Mouse (Mus musculus) lung, embryonic 16.5 days (tissue): ENCODE results near the gene Treml4. TPM values are rescaled to one million over a fixed set of nuclear protein-coding genes. Genes with fewer than 3 reads are reported as not detected.

Experiments used
- ATAC-seq: fragments of 200-750 bp; cut with Nextera tagmentation; 2 replicates; pipeline ENCODE4 v1.8.0; 2017; ENCODE audit warnings: low read depth, mild to moderate bottlenecking, moderate library complexity
- H3K27ac ChIP-seq: fragments of 300-500 bp; sonication (generic); 2 replicates; pipeline ENCODE4 v1.5.1; 2014; ENCODE audit warnings: mild to moderate bottlenecking, control low read depth, low read length
- H3K27me3 ChIP-seq: fragments of 300-500 bp; sonication (generic); 2 replicates; pipeline ENCODE4 v1.6.1; 2014; ENCODE audit warnings: low read depth, low read length, mixed read lengths; ENCODE audit not compliant: control insufficient read depth, insufficient read depth
- H3K36me3 ChIP-seq: fragments of 300-500 bp; sonication (generic); 2 replicates; pipeline ENCODE4 v1.6.1; 2014; ENCODE audit warnings: low read length; ENCODE audit not compliant: control insufficient read depth, insufficient read depth
- H3K4me1 ChIP-seq: fragments of 300-500 bp; sonication (generic); replicated peaks from 2 replicates; pipeline ENCODE4 v1.6.1; 2014; ENCODE audit warnings: low read length, mixed read lengths; ENCODE audit not compliant: control insufficient read depth, insufficient read depth
- H3K4me2 ChIP-seq: fragments of 300-500 bp; sonication (generic); 2 replicates; pipeline ENCODE4 v1.6.1; 2014; ENCODE audit warnings: low read depth, low read length, control low read depth
- H3K4me3 ChIP-seq: fragments of 300-500 bp; sonication (generic); 2 replicates; pipeline ENCODE4 v1.5.1; 2014; ENCODE audit warnings: mild to moderate bottlenecking, low read length, control low read depth
- H3K9ac ChIP-seq: fragments of 300-500 bp; sonication (generic); 2 replicates; pipeline ENCODE4 v1.6.1; 2014; ENCODE audit warnings: low read length, control low read depth
- H3K9me3 ChIP-seq: fragments of 300-500 bp; sonication (generic); 2 replicates; pipeline ENCODE4 v1.6.1; 2016; ENCODE audit warnings: low read length; ENCODE audit not compliant: control insufficient read depth
- WGBS: fragments of 180-500 bp; shearing (Covaris S2); extraction: QIAGEN DNeasy Blood & Tissue Kit; methylation state at CpG from one replicate; pipeline ENCODE4 v1.1.7; 2014; 5-methylcytosine and 5-hydroxymethylcytosine counted together
- polyA plus RNA-seq: library from polyadenylated mRNA; unstranded; fragments of >200 nt; fragmentation: Nextera tagmentation; extraction: Ambion mirVana; gene quantifications from 2 replicates; pipeline ENCODE4 v1.2.1, GENCODE M21; 2015

The Treml4 gene
- polyA plus RNA-seq, 1 experiment from 2014 or later, result 0.31 TPM

DNA sequence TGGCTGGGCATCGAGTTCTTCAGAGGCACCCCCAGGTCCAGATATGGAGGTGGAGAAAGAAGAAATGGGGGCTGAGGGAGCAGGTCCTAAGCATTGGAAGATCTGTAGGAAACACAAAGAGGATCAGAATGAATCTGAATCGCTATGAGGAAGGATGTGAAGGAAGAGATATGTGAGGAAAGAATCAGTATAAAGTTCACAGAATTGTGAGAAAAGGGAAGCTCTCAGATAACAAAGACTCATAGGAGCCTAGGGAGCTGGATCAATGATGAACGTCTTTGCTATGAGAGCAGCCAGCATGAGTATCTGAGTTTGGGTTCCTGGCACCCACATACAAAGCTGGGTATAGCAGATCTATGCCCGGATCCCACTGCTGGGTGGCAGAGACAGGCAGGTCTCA lies 5.7 kb downstream of the Treml4 start:
- no peak overlapping the region for H3K27ac ChIP-seq
- H3K4me3 ChIP-seq, result no peak overlapping the region
- H3K9me3 ChIP-seq, result no peaks in the 10 kb centered on the region
- H3K4me2 ChIP-seq, result no peak overlapping the region
- no peak for ATAC-seq
- no peaks in the 10 kb centered on the region for H3K4me1 ChIP-seq
- WGBS, result 66% methylated on average over 4 of the region's 4 CpGs
- no peaks in the 10 kb centered on the region for H3K36me3 ChIP-seq
- no peak overlapping the region for H3K9ac ChIP-seq
- no peaks in the 10 kb centered on the region for H3K27me3 ChIP-seq

DNA sequence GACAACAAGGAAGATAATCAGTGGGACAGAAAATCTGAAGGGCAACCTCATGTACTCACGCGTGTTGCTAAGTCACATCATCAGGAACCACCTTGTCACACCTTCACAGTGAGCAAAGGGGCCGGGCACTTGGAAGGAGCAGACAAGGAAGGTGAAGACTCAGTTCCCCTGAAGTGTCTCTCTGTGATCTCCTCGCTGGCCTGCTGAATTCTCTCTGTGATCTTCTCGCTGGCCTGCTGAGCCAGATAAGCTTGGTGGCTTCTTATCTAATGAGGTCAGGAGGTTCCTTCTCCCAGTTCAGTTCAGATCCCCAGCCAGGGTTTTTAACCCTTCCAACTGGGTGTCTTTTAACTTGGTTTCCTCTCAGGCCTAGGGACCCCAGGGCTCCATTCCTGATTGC lies 8.1 kb downstream of the Treml4 start:
- Histone ChIP-seq H3K4me2 (no peak overlapping the region), H3K27ac (no peak overlapping the region), H3K4me1 (no peaks in the 10 kb centered on the region), H3K4me3 (no peak overlapping the region), H3K27me3 (no peaks in the 10 kb centered on the region), H3K36me3 (no peaks in the 10 kb centered on the region), H3K9me3 (no peaks in the 10 kb centered on the region), H3K9ac (no peak overlapping the region)
- ATAC-seq, result no peak
- 57% methylated on average over 5 of the region's 5 CpGs for WGBS

DNA sequence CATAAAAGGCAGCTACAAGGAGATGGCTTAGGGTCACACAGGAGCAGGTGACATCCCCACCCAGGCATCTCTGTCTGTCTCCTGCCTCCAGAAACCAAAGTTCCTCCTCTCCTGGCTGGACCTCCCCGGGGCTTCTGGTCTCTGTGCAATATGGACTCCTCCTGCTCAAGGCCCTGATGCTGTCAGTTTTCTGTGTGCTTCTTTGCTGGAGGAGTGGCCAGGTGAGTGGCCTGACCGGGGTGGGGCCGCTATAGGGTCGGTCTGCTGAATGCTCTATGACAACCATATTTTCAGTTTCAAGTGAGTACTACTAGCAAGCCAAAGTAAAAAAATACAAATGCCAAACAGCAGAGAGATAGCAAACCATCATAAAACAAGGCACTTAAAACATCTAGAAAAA lies 8.5 kb downstream of the Treml4 start:
- Histone ChIP-seq H3K27me3 (no peaks in the 10 kb centered on the region), H3K4me3 (no peak overlapping the region), H3K4me2 (no peak overlapping the region), H3K9ac (no peak overlapping the region), H3K36me3 (no peaks in the 10 kb centered on the region), H3K27ac (no peak overlapping the region), H3K4me1 (no peaks in the 10 kb centered on the region), H3K9me3 (no peaks in the 10 kb centered on the region)
- ATAC-seq, result no peak
- WGBS, result 75% methylated on average over 4 of the region's 4 CpGs

DNA sequence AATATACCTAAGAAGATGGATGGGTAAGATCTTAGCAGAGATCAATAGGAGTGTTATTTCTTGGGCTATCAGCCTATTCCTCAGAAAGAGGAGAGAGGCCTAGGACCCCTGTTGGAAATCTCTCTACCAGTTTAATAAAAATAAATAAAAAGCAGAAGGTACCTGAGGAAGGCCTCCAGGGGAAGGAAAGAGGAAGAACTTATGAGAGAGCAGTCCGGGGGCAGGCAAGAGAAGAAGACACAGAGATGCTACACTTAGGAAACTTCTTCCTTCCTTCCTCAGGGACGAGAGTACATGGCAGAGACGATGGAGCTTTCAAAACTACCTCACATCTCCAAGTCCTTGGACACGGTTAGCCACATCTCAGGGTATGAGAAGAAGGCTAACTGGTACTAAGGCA lies 10.0 kb downstream of the Treml4 start:
- Histone ChIP-seq H3K4me2 (no peak overlapping the region), H3K27me3 (no peaks in the 10 kb centered on the region), H3K27ac (no peak overlapping the region), H3K4me3 (no peak overlapping the region), H3K9ac (no peak overlapping the region), H3K36me3 (no peaks in the 10 kb centered on the region), H3K9me3 (no peaks in the 10 kb centered on the region), H3K4me1 (no peaks in the 10 kb centered on the region)
- no peak for ATAC-seq
- 79% methylated on average over 4 of the region's 4 CpGs for WGBS

DNA sequence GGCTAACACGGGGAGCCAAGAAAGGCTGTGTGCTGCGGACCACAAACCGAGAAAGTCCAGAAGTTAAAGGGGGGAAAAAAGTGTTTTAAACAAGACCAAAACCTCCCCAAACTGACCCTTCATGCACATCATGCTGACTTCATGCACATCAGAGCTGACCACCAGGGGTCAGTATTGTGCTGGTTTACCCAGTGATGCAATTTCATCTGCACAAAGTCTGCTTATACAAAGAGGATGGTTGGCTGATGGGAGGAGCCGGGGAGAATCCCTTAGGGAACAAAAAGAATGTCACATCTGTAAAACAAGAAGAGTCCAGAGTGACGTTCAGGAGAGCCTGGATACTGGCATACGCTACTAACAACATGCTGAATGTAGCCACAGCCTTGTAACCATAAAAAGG lies 10.8 kb downstream of the Treml4 start:
- Histone ChIP-seq H3K27ac (no peak overlapping the region), H3K4me1 (no peaks in the 10 kb centered on the region), H3K9ac (no peak overlapping the region), H3K4me3 (no peak overlapping the region), H3K36me3 (no peaks in the 10 kb centered on the region), H3K27me3 (no peaks in the 10 kb centered on the region), H3K4me2 (no peak overlapping the region), H3K9me3 (no peaks in the 10 kb centered on the region)
- ATAC-seq, result no peak
- 29% methylated on average over 6 of the region's 6 CpGs for WGBS

DNA sequence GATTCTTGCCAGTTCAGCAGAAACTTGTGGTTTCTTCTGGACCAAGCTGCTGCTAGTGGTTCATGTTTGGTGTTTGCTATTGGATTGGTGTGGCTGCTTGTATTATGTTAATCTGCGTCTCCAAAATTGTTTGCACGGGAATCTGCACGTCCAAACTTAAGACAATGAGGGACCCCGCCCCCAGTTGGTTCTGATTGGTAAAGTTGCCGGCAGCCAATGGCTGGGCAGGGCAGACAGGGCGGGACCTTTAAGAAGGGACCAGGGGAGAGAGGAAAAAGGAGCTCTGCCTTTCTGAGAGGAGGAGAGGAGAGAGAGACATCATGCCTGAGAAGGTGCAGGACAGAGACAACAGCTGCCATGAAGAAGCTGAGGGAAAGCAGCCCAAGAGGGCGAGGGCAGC lies 11.6 kb downstream of the Treml4 start:
- H3K27ac ChIP-seq, result no peak overlapping the region
- H3K4me3 ChIP-seq, result no peak overlapping the region
- no peak for ATAC-seq
- no peaks in the 10 kb centered on the region for H3K4me1 ChIP-seq
- H3K9ac ChIP-seq, result no peak overlapping the region
- no peaks in the 10 kb centered on the region for H3K27me3 ChIP-seq
- 54% methylated on average over 7 of the region's 7 CpGs for WGBS
- H3K4me2 ChIP-seq, result no peak overlapping the region
- no peaks in the 10 kb centered on the region for H3K9me3 ChIP-seq
- H3K36me3 ChIP-seq, result no peaks in the 10 kb centered on the region

DNA sequence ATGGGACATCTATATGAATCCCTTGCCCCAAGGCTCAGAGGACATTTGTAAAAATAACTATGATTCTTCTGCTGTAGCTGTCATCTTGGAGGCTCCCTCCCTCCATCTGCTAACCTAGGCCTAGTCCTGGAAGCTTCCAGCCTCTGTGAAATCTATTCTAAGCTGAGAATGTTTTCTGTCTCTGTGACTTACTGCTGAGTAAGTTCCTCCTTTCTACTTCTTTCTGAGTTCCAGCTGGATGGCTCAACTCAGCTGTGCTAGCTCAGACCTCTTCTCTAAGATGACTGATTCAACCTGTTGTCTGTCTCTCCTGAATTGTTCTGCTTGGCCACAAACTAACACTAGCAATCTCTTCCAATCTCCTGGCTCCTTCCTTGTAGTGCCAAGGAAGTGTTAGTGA lies 14.3 kb downstream of the Treml4 start:
- Histone ChIP-seq H3K27me3 (no peaks in the 10 kb centered on the region), H3K4me2 (no peak overlapping the region), H3K27ac (no peak overlapping the region), H3K4me1 (no peaks in the 10 kb centered on the region), H3K4me3 (no peak overlapping the region), H3K36me3 (no peaks in the 10 kb centered on the region), H3K9me3 (no peaks in the 10 kb centered on the region), H3K9ac (no peak overlapping the region)
- ATAC-seq, result no peak

DNA sequence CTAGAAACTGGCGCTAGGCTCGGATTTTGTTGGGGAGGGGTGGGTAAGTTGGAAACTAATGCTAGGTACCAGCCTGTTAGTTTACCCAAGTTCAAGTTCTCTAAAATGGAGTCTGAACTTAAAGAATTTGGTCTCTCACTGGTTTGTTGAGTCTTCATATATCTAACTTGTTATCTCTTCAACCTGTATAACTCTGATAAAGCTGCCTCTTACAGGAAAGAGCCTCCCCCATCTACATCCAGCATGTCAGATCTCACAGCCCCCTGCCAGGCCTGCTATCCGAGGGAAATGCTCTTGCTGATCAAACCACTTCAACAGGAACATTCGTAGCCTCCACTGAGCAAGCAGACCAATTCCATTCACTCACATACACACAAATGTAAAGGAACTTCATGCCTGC lies 14.9 kb downstream of the Treml4 start:
- H3K4me2 ChIP-seq, result no peak overlapping the region
- H3K4me1 ChIP-seq, result no peaks in the 10 kb centered on the region
- no peak overlapping the region for H3K27ac ChIP-seq
- 70% methylated on average over 4 of the region's 4 CpGs for WGBS
- no peaks in the 10 kb centered on the region for H3K27me3 ChIP-seq
- H3K36me3 ChIP-seq, result no peaks in the 10 kb centered on the region
- H3K9ac ChIP-seq, result no peak overlapping the region
- no peak overlapping the region for H3K4me3 ChIP-seq
- ATAC-seq, result no peak
- no peaks in the 10 kb centered on the region for H3K9me3 ChIP-seq

DNA sequence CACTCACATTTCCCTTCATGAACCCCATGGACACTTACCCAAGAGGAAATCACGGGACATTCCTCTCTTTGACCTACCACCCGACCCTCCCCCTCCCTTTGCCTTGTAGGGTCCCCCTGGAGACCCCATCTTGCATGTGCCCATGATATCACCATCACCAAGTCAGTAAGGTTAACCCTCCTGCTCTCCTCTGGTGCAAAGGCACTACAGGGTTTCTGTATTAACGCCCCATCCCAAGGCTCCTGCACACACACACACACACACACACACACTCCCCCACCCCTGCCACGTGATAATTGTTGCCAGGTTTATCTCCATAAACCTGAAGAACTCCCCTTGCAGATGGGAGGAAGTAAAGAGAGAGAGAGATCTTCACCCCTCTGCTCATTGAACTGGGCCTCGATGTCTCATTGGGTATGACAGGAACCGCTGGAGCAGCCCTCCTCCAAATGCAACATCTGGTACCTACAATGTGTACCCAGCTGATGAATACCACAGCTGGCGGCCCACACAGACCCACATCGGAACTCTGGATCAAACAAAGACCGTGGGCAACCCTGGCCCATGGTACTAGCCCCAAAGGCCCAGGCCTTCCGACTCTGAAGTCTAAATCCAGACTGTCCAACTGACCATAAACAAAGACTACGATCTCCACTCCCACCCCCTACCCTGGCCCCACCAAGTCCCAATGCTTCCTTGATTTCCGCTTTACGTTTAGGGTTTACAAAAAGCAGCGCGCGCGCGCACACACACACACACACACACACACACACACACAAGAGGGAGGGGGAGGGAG lies 17.0 kb downstream of the Treml4 start:
- no peaks in the 10 kb centered on the region for H3K9me3 ChIP-seq
- peak; percentile 49; the same call in 1 of the 2 replicates for ATAC-seq
- WGBS, result 26% methylated on average over 18 of the region's 18 CpGs
- H3K4me1 ChIP-seq, result no peaks in the 10 kb centered on the region
- peak overlapping the region; percentile 33 for H3K4me3 ChIP-seq
- H3K36me3 ChIP-seq, result no peaks in the 10 kb centered on the region
- peak overlapping the region; percentile 54; the same call in 1 of the 2 replicates for H3K9ac ChIP-seq
- H3K4me2 ChIP-seq, result peak overlapping the region; percentile 54
- no peak overlapping the region for H3K27ac ChIP-seq
- no peaks in the 10 kb centered on the region for H3K27me3 ChIP-seq

DNA sequence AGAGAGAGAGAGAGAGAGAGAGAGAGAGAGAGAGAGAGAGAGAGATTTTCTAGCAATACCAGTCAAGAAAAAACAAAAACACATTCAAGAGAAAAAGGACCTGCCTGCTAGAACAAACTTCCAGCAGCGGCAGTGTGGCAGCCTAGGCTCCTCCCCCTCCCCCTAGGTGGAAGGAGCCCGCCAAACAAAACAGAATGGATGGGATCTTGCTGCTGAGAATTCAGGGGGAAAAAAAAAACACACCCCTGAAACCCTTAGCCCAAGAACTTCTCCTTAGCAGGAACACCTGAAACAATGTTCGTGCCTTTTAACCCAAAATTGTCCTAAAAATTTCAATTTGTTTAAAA lies 17.6 kb downstream of the Treml4 start:
- H3K27me3 ChIP-seq, result no peaks in the 10 kb centered on the region
- no peak overlapping the region for H3K27ac ChIP-seq
- ATAC-seq, result 0 out of 2 replicates have a peak, but pooled peaks have one; percentile 36
- peak overlapping the region; percentile 33 for H3K4me3 ChIP-seq
- no peaks in the 10 kb centered on the region for H3K4me1 ChIP-seq
- H3K9me3 ChIP-seq, result no peaks in the 10 kb centered on the region
- no peaks in the 10 kb centered on the region for H3K36me3 ChIP-seq
- 4% methylated on average over 3 of the region's 3 CpGs for WGBS
- peak overlapping the region; percentile 54; the same call in 1 of the 2 replicates for H3K9ac ChIP-seq
- H3K4me2 ChIP-seq, result peak overlapping the region; percentile 54
